Mouse (Mus musculus): ENCODE measurements around the gene Nme8. TPM values are rescaled to one million over a fixed set of nuclear protein-coding genes. Genes with fewer than 3 reads are reported as not detected.

The Nme8 gene
- polyA plus RNA-seq, 1 experiment from 2014 or later, result not detected

GRCm38 (mm10) chr13:19649824-19650223 is 47.8 kb downstream of the Nme8 start:
- DNase-seq (ENCODE audit: low spot score) (no peak), ATAC-seq (replicated peaks; ENCODE audit: low FRiP score, low read depth) (no peak)
- Histone ChIP-seq H3K9ac (ENCODE audit: low read depth, low read length) (no peak overlapping the region), H3K27ac (no peak overlapping the region), H3K4me2 (ENCODE audit: low read length) (no peak overlapping the region), H3K27me3 (ENCODE audit: insufficient read depth, low read length) (no peaks in the 10 kb centered on the region), H3K9me3 (replicated peaks; ENCODE audit: low read length) (no peaks in the 10 kb centered on the region), H3K36me3 (ENCODE audit: insufficient read depth, low read length) (no peaks in the 10 kb centered on the region), H3K4me1 (replicated peaks; ENCODE audit: insufficient read depth, low read length) (no peaks in the 10 kb centered on the region), H3K4me3 (replicated peaks; ENCODE audit: low read depth, low read length) (no peak overlapping the region)
- 87% methylated on average over 2 of the region's 2 CpGs for WGBS
- TF ChIP-seq CTCF (IDR thresholded peaks at IDR 0.05; ENCODE audit: low read depth), result no peak

- 72% methylated on average over 2 of the region's 2 CpGs for WGBS
- no peak overlapping the region for H3K9ac ChIP-seq (ENCODE audit: low read depth, low read length)
- TF ChIP-seq CTCF (IDR thresholded peaks at IDR 0.05; ENCODE audit: low read depth), result peak; percentile 60
- no peak overlapping the region for H3K4me3 ChIP-seq (replicated peaks; ENCODE audit: low read depth, low read length)
- H3K36me3 ChIP-seq (ENCODE audit: insufficient read depth, low read length), result no peaks in the 10 kb centered on the region
- no peaks in the 10 kb centered on the region for H3K4me1 ChIP-seq (replicated peaks; ENCODE audit: insufficient read depth, low read length)
- no peaks in the 10 kb centered on the region for H3K27me3 ChIP-seq (ENCODE audit: insufficient read depth, low read length)
- peak; percentile 32 for DNase-seq (ENCODE audit: low spot score)
- H3K27ac ChIP-seq, result no peak overlapping the region
- ATAC-seq (replicated peaks; ENCODE audit: low FRiP score, low read depth), result no peak
- H3K9me3 ChIP-seq (replicated peaks; ENCODE audit: low read length), result no peaks in the 10 kb centered on the region
- no peak overlapping the region for H3K4me2 ChIP-seq (ENCODE audit: low read length)
These were observed 53.4 kb downstream of the Nme8 start for GRCm38 (mm10) chr13:19644225-19644624.

- Histone ChIP-seq H3K27ac (no peak overlapping the region), H3K9me3 (replicated peaks; ENCODE audit: low read length) (no peaks in the 10 kb centered on the region), H3K9ac (ENCODE audit: low read depth, low read length) (no peak overlapping the region), H3K4me1 (replicated peaks; ENCODE audit: insufficient read depth, low read length) (no peaks in the 10 kb centered on the region), H3K4me3 (replicated peaks; ENCODE audit: low read depth, low read length) (no peak overlapping the region), H3K4me2 (ENCODE audit: low read length) (no peak overlapping the region), H3K27me3 (ENCODE audit: insufficient read depth, low read length) (no peaks in the 10 kb centered on the region), H3K36me3 (ENCODE audit: insufficient read depth, low read length) (no peaks in the 10 kb centered on the region)
- WGBS, result 45% methylated on average over 1 of the region's 1 CpGs
- ATAC-seq (replicated peaks; ENCODE audit: low FRiP score, low read depth), result no peak
- DNase-seq (ENCODE audit: low spot score), result no peak
- TF ChIP-seq CTCF (IDR thresholded peaks at IDR 0.05; ENCODE audit: low read depth), result no peak
These were observed 54.1 kb downstream of the Nme8 start for GRCm38 (mm10) chr13:19643519-19643918.

GRCm38 (mm10) chr13:19640203-19640851 is 57.3 kb downstream of the Nme8 start:
- Histone ChIP-seq H3K4me1 (replicated peaks; ENCODE audit: insufficient read depth, low read length) (no peaks in the 10 kb centered on the region), H3K9ac (ENCODE audit: low read depth, low read length) (no peak overlapping the region), H3K27me3 (ENCODE audit: insufficient read depth, low read length) (no peaks in the 10 kb centered on the region), H3K4me3 (replicated peaks; ENCODE audit: low read depth, low read length) (no peak overlapping the region), H3K4me2 (ENCODE audit: low read length) (no peak overlapping the region), H3K36me3 (ENCODE audit: insufficient read depth, low read length) (no peaks in the 10 kb centered on the region), H3K9me3 (replicated peaks; ENCODE audit: low read length) (no peaks in the 10 kb centered on the region), H3K27ac (no peak overlapping the region)
- DNase-seq (ENCODE audit: low spot score) (peak; percentile 42), ATAC-seq (replicated peaks; ENCODE audit: low FRiP score, low read depth) (no peak)
- WGBS, result 73% methylated on average over 2 of the region's 2 CpGs
- TF ChIP-seq CTCF (IDR thresholded peaks at IDR 0.05; ENCODE audit: low read depth), result peak; percentile 62

- no peaks in the 10 kb centered on the region for H3K4me1 ChIP-seq (replicated peaks; ENCODE audit: insufficient read depth, low read length)
- no peaks in the 10 kb centered on the region for H3K27me3 ChIP-seq (ENCODE audit: insufficient read depth, low read length)
- H3K4me2 ChIP-seq (ENCODE audit: low read length), result no peak overlapping the region
- H3K9me3 ChIP-seq (replicated peaks; ENCODE audit: low read length), result no peaks in the 10 kb centered on the region
- H3K4me3 ChIP-seq (replicated peaks; ENCODE audit: low read depth, low read length), result no peak overlapping the region
- no peaks in the 10 kb centered on the region for H3K36me3 ChIP-seq (ENCODE audit: insufficient read depth, low read length)
- 67% methylated on average over 4 of the region's 4 CpGs for WGBS
- H3K9ac ChIP-seq (ENCODE audit: low read depth, low read length), result no peak overlapping the region
- DNase-seq (ENCODE audit: low spot score), result peak; percentile 68
- no peak overlapping the region for H3K27ac ChIP-seq
- peak; percentile 78 for TF ChIP-seq CTCF (IDR thresholded peaks at IDR 0.05; ENCODE audit: low read depth)
- no peak; the same call in 1 of the 2 replicates for ATAC-seq (replicated peaks; ENCODE audit: low FRiP score, low read depth)
These were observed 61.5 kb downstream of the Nme8 start for GRCm38 (mm10) chr13:19636131-19636530.

- no peak for TF ChIP-seq CTCF (IDR thresholded peaks at IDR 0.05; ENCODE audit: low read depth)
- no peak for ATAC-seq (replicated peaks; ENCODE audit: low FRiP score, low read depth)
- Histone ChIP-seq H3K4me3 (replicated peaks; ENCODE audit: low read depth, low read length) (no peak overlapping the region), H3K9me3 (replicated peaks; ENCODE audit: low read length) (no peaks in the 10 kb centered on the region), H3K27ac (no peak overlapping the region), H3K27me3 (ENCODE audit: insufficient read depth, low read length) (no peaks in the 10 kb centered on the region), H3K4me1 (replicated peaks; ENCODE audit: insufficient read depth, low read length) (no peaks in the 10 kb centered on the region), H3K36me3 (ENCODE audit: insufficient read depth, low read length) (no peaks in the 10 kb centered on the region), H3K4me2 (ENCODE audit: low read length) (no peak overlapping the region), H3K9ac (ENCODE audit: low read depth, low read length) (no peak overlapping the region)
- 94% methylated on average over 5 of the region's 5 CpGs for WGBS
- no peak for DNase-seq (ENCODE audit: low spot score)
These were observed 66.6 kb downstream of the Nme8 start for GRCm38 (mm10) chr13:19630768-19631709.
